Mouse (Mus musculus): ENCODE data around the gene Cpsf6. TPM values are rescaled to one million over a fixed set of nuclear protein-coding genes. Genes with fewer than 3 reads are reported as not detected.
"Not testable (repeated sequence)": the region's sequence is repeated elsewhere in the genome, so short reads cannot be mapped to it uniquely, and the experiment has no call there.

Cpsf6 gene
- total and polyA plus RNA-seq, 2 experiments from 2014 or later: 82.0 to 127 TPM

DNA sequence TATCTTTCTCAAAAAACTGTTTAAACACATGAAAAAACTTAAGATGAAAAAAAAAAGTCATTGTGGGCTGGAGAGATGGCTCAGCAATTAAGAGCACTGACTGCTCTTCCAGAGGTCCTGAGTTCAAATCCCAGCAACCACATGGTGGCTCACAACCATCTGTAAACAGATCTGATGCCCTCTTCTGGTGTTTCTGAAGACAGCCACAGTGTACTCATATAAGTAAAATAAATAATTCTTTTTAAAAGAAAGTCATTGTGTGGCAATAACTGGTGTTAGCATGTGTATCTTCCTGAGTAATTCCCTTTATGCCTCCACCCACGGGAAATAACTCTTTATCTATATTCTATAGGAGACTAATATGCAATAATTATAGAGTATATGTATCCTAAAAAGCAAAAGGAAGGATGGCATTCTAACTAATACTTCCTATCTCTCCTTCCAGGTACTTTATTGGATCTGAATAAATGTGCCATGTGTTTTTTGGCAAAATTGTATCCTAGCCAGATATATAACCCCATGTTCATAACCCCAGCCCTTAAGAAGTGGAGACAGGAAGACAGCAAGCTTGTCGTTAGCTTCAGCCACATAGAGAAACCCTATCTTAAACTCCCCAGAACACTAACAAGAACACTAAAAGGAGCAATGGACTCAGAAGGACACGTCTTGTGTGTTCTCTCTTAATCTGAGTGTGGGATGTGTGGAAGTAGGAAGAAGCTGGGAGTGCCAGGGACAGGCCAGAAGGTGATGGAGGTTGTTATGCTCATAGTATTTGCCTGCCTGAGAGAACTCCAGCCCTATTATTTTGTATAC lies 15.1 kb upstream of the Cpsf6 start:
- ATAC-seq: no peak
- no peak overlapping the region for H3K9ac ChIP-seq (replicated peaks; ENCODE audit: low read length)

DNA sequence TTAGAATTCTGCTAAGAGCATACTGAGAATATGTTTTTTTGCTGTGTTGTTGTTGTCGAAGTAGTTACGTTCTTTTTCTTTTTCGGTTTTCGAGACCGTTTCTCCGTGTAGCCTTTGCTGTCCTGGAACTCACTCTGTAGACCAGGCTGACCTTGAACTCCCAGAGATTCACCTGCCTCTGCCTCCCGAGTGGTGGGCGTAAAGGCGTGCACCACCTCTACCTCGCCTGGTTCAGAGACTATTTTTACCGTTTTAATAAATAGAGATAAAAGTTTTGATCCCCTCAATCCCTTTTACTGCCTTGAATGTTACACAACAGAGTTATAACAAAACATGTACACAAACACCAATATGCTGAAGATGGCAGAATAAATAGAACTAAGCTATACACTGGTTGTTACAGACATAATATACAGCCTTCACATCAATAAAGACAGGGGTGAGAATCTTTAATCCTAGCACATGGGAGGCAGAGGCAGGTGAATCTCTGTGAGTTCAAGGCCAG lies 14.1 kb upstream of the Cpsf6 start:
- Histone ChIP-seq H3K4me2 (ENCODE audit: low read depth, low read length) (peak overlapping the region; percentile 67), H3K36me3 (ENCODE audit: insufficient read depth, low read length) (no peaks in the 10 kb centered on the region), H3K4me1 (ENCODE audit: insufficient read depth, low read length) (no peaks in the 10 kb centered on the region), H3K27me3 (ENCODE audit: insufficient read depth, low read length) (no peaks in the 10 kb centered on the region), H3K9ac (replicated peaks; ENCODE audit: low read length) (no peak overlapping the region), H3K4me3 (ENCODE audit: low read length) (peak overlapping the region; percentile 31), H3K9me3 (ENCODE audit: low read length) (no peaks in the 10 kb centered on the region), H3K27ac (no peak overlapping the region)
- 55% methylated on average over 11 of the region's 11 CpGs for whole genome bisulfite sequencing
- TF ChIP-seq CTCF (IDR thresholded peaks at IDR 0.05; ENCODE audit: low read depth): no peak
- ATAC-seq (no peak), DNase-seq (ENCODE audit: low spot score) (no peak)

More for the DNA sequence above, 15.1 kb upstream of the Cpsf6 start:
- Histone ChIP-seq H3K27ac (no peak overlapping the region), H3K4me1 (ENCODE audit: insufficient read depth, low read length) (no peaks in the 10 kb centered on the region), H3K4me2 (ENCODE audit: low read depth, low read length) (no peak overlapping the region), H3K4me3 (ENCODE audit: low read length) (no peak overlapping the region), H3K36me3 (ENCODE audit: insufficient read depth, low read length) (no peaks in the 10 kb centered on the region), H3K27me3 (ENCODE audit: insufficient read depth, low read length) (no peaks in the 10 kb centered on the region), H3K9me3 (ENCODE audit: low read length) (no peaks in the 10 kb centered on the region)
- no peak for DNase-seq (ENCODE audit: low spot score)
- WGBS: 89% methylated on average over 3 of the region's 3 CpGs
- no peak for TF ChIP-seq CTCF (IDR thresholded peaks at IDR 0.05; ENCODE audit: low read depth)

DNA sequence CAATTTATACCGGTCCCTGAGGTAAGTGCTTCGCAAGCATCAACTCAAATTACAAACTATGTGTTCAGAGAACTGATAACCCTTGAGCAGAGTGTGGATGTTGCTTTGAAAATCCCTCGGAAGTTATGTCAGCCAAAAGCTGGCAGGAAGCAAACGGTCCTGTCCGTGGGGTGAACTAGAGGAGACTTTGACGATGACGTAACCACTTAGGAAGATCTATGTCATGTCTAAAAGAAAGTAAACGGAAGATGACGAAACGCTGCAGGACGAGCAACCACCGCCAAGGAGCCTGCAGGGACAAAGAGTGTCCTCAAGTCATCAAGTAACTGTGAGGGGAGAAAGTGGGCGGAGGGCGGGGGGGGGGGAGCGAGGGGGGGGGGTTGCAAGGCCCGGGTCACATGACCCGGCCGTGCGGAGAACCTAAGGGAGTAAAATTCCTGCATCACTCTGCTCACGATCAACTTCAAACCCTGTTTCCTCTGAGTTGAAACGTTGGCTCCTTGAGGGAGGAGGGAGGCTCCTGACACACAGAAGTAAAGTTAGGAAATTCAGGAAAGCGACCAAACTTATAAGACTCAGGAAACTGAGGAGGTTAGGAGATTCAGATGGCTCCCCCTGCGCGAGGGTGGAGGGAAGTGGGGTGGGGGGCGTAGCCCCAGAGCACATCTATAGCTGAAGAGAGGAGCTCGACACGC lies 13.5 kb upstream of the Cpsf6 start:
- Histone ChIP-seq H3K4me3 (ENCODE audit: low read length) (peak overlapping the region; percentile 31), H3K27ac (no peak overlapping the region), H3K4me1 (ENCODE audit: insufficient read depth, low read length) (no peaks in the 10 kb centered on the region), H3K9ac (replicated peaks; ENCODE audit: low read length) (no peak overlapping the region), H3K4me2 (ENCODE audit: low read depth, low read length) (peak overlapping the region; percentile 67), H3K27me3 (ENCODE audit: insufficient read depth, low read length) (no peaks in the 10 kb centered on the region), H3K36me3 (ENCODE audit: insufficient read depth, low read length) (no peaks in the 10 kb centered on the region), H3K9me3 (ENCODE audit: low read length) (no peaks in the 10 kb centered on the region)
- ATAC-seq: peak; percentile 78
- DNase-seq (ENCODE audit: low spot score): peak; percentile 54
- no peak for TF ChIP-seq CTCF (IDR thresholded peaks at IDR 0.05; ENCODE audit: low read depth)
- 2% methylated on average over 24 of the region's 27 CpGs for WGBS

DNA sequence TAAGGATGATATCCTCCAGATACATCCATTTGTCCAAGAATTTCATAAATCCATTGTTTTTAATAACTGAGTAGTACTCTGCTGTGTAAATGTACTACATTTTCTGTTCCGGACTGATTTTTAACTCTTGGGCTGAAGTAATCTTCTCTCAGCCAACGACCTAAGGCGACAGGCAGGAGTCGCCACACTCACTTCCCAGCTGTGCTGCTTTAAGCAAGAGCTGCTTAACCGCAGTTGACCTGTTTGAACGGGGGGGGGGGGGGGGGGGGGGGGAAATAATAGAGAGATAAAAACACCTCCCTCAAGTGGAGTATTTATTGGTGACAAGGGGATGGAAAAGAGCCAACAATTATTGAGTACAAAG lies 13.0 kb upstream of the Cpsf6 start:
- no peaks in the 10 kb centered on the region for H3K9me3 ChIP-seq (ENCODE audit: low read length)
- ATAC-seq (0 out of 2 replicates have a peak, but pooled peaks have one; percentile 16), DNase-seq (ENCODE audit: low spot score) (no peak)
- H3K4me1 ChIP-seq (ENCODE audit: insufficient read depth, low read length): no peaks in the 10 kb centered on the region
- no peak for TF ChIP-seq CTCF (IDR thresholded peaks at IDR 0.05; ENCODE audit: low read depth)
- no peak overlapping the region for H3K27ac ChIP-seq
- 16% methylated on average over 6 of the region's 6 CpGs for WGBS
- H3K4me2 ChIP-seq (ENCODE audit: low read depth, low read length): peak overlapping the region; percentile 67
- H3K9ac ChIP-seq (replicated peaks; ENCODE audit: low read length): no peak overlapping the region
- H3K4me3 ChIP-seq (ENCODE audit: low read length): peak overlapping the region; percentile 31
- H3K27me3 ChIP-seq (ENCODE audit: insufficient read depth, low read length): no peaks in the 10 kb centered on the region
- H3K36me3 ChIP-seq (ENCODE audit: insufficient read depth, low read length): no peaks in the 10 kb centered on the region

DNA sequence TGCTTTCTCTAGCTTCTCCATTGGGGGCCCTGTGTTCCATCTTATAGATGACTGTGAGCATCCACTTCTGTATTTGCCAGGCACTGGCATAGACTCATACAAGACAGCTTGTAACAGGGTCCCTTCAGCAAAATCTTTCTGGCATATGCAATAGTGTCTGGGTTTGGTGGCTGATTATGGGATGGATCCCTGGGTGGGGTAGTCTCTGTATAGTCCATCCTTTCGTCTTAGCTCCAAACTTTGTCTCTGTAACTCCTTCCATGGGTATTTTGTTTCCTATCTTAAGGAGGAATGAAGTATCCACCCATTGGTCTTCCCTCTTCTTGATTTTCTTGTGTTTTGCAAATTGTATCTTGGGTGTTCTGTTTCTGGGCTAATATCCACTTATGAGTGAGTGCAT lies 12.6 kb upstream of the Cpsf6 start:
- not testable (repeated sequence) for DNase-seq (ENCODE audit: low spot score); H3K4me1 ChIP-seq (ENCODE audit: insufficient read depth, low read length); H3K36me3 ChIP-seq (ENCODE audit: insufficient read depth, low read length); H3K4me2 ChIP-seq (ENCODE audit: low read depth, low read length); H3K27me3 ChIP-seq (ENCODE audit: insufficient read depth, low read length); H3K27ac ChIP-seq; H3K9me3 ChIP-seq (ENCODE audit: low read length); H3K4me3 ChIP-seq (ENCODE audit: low read length); H3K9ac ChIP-seq (replicated peaks; ENCODE audit: low read length); ATAC-seq
- WGBS: 89% methylated on average over 1 of the region's 1 CpGs

DNA sequence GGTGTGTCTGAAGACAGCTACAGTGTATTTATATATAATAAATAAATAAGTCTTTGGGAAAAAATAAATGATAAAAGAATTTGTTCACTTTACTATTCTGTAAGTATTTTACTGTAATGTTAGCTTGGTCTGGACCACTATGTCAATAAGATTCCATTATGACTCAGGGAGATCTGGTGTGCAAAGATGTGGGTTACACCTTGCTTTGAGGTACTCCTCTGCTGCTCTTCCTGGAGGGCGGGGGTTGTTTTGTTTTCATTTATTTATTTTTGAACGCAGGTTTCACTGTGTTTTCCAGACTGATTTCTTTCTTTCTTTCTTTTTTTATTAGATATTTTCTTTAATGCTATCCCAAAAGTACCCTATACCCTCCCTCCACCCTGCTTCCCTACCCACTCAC lies 12.0 kb upstream of the Cpsf6 start:
- WGBS: 96% methylated on average over 2 of the region's 2 CpGs
- Histone ChIP-seq H3K9ac (replicated peaks; ENCODE audit: low read length) (no peak overlapping the region), H3K4me1 (ENCODE audit: insufficient read depth, low read length) (no peaks in the 10 kb centered on the region), H3K27ac (no peak overlapping the region), H3K36me3 (ENCODE audit: insufficient read depth, low read length) (no peaks in the 10 kb centered on the region), H3K4me3 (ENCODE audit: low read length) (no peak overlapping the region), H3K9me3 (ENCODE audit: low read length) (no peaks in the 10 kb centered on the region), H3K27me3 (ENCODE audit: insufficient read depth, low read length) (no peaks in the 10 kb centered on the region), H3K4me2 (ENCODE audit: low read depth, low read length) (no peak overlapping the region)
- TF ChIP-seq CTCF (IDR thresholded peaks at IDR 0.05; ENCODE audit: low read depth): no peak
- ATAC-seq: no peak
- no peak for DNase-seq (ENCODE audit: low spot score)

DNA sequence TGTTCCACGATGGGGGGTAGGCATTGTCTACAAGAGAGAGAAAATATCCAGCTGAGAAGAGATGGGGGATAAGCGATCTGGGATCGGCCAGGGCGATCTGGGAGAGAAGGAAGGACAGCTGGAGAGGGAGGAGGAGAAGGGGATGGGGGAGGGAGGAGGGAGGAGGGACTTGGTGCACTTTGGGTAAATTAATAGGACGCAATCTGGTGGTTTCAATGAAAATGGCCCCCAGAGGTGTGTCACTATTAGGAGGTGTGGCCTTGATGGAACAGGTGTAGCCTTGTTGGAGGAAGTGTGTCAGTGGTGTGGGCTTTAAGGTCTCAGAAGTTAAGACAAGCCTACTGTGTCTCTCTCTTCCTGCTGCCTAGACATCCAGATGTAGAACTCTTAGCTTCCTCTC lies 11.2 kb upstream of the Cpsf6 start:
- no peaks in the 10 kb centered on the region for H3K9me3 ChIP-seq (ENCODE audit: low read length)
- ATAC-seq (no peak), DNase-seq (ENCODE audit: low spot score) (no peak)
- 18% methylated on average over 5 of the region's 5 CpGs for WGBS
- no peak overlapping the region for H3K27ac ChIP-seq
- no peaks in the 10 kb centered on the region for H3K36me3 ChIP-seq (ENCODE audit: insufficient read depth, low read length)
- H3K4me3 ChIP-seq (ENCODE audit: low read length): no peak overlapping the region
- no peak overlapping the region for H3K4me2 ChIP-seq (ENCODE audit: low read depth, low read length)
- no peaks in the 10 kb centered on the region for H3K27me3 ChIP-seq (ENCODE audit: insufficient read depth, low read length)
- no peak overlapping the region for H3K9ac ChIP-seq (replicated peaks; ENCODE audit: low read length)
- no peaks in the 10 kb centered on the region for H3K4me1 ChIP-seq (ENCODE audit: insufficient read depth, low read length)
- no peak for TF ChIP-seq CTCF (IDR thresholded peaks at IDR 0.05; ENCODE audit: low read depth)
